Mouse (Mus musculus) heart, embryonic 13.5 days (tissue): ENCODE results near the gene Ncdn. TPM values are rescaled to one million over a fixed set of nuclear protein-coding genes. Genes with fewer than 3 reads are reported as not detected.
A peak's percentile ranks its signal among the peaks of the same experiment; 100 is the strongest.

Experiments
- ATAC-seq: fragments of 200-750 bp; cut with Nextera tagmentation; 2 replicates; pipeline ENCODE4 v1.8.0; 2017; ENCODE audit warnings: moderate TSS enrichment; ENCODE audit not compliant: insufficient number of reproducible peaks, low FRiP score, low TSS enrichment; ENCODE audit errors: extremely low read depth
- H3K27ac ChIP-seq: fragments of 300-500 bp; sonication (generic); replicated peaks from 2 replicates; pipeline ENCODE4 v1.5.1; 2015; ENCODE audit warnings: moderate library complexity, mild to moderate bottlenecking, inconsistent platforms
- H3K27me3 ChIP-seq: fragments of 300-500 bp; sonication (generic); replicated peaks from 2 replicates; pipeline ENCODE4 v1.6.1; 2015; ENCODE audit warnings: mild to moderate bottlenecking, inconsistent platforms
- H3K36me3 ChIP-seq: fragments of 300-500 bp; sonication (generic); 2 replicates; pipeline ENCODE4 v1.6.1; 2015; ENCODE audit warnings: mild to moderate bottlenecking, inconsistent platforms
- H3K4me1 ChIP-seq: fragments of 300-500 bp; sonication (generic); 2 replicates; pipeline ENCODE4 v1.6.1; 2015; ENCODE audit warnings: inconsistent platforms
- H3K4me2 ChIP-seq: fragments of 300-500 bp; sonication (generic); 2 replicates; pipeline ENCODE4 v1.6.1; 2015; ENCODE audit warnings: inconsistent platforms, mild to moderate bottlenecking, moderate library complexity
- H3K4me3 ChIP-seq: fragments of 300-500 bp; sonication (generic); 2 replicates; pipeline ENCODE4 v1.5.1; 2015; ENCODE audit warnings: moderate library complexity, mild to moderate bottlenecking, inconsistent platforms
- H3K9ac ChIP-seq: fragments of 300-500 bp; sonication (generic); 2 replicates; pipeline ENCODE4 v1.6.1; 2015; ENCODE audit warnings: inconsistent platforms, mild to moderate bottlenecking, moderate library complexity
- H3K9me3 ChIP-seq: fragments of 300-500 bp; sonication (generic); 2 replicates; pipeline ENCODE4 v1.6.1; 2016; ENCODE audit warnings: inconsistent platforms
- WGBS: fragments of 180-500 bp; shearing (Covaris S2); methylation state at CpG from one replicate; pipeline ENCODE4 v1.1.7; 2015; ENCODE audit warnings: mixed read lengths; 5-methylcytosine and 5-hydroxymethylcytosine counted together
- polyA plus RNA-seq: library from polyadenylated mRNA; unstranded; fragments of >200 nt; fragmentation: Nextera tagmentation; extraction: Ambion mirVana; gene quantifications from 2 replicates; pipeline ENCODE4 v1.2.1, GENCODE M21; 2015

Ncdn gene
- polyA plus RNA-seq, 1 experiment from 2014 or later, result 23.0 TPM

DNA sequence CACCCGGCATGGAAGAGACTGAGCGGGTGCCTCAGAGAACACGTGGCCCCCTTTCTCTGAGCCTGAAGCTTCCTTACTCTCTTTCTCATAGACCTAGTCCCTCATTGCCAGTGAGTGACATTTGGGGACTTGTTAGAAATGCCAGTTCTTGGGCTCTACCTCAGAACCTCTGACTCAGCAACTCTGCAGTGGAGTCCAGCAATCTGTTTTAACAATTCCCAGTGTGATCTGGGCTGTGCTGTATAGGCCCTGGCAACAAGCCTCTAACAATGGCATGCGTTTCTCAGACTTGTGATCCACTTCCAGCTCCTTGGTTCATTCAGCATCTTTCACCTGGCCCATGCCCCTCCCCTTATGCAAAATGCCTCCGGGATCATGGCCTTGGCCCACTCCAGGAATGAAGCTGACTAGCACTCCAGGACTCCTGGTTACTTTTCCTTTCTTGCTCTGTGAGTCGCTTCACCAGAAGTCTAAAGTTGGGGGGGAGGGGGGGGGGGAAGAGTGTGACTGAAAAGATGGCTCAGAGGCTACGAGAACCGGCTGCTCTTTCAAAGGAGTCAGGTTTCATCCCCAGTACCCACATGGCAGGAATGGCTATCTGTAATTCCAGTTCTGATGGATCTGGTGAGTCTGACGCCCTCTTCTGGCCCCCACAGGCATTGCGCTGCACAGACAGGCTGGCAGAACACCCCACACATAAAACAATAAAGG, 13.1 kb downstream of the Ncdn start:
- Histone ChIP-seq H3K4me2 (no peak overlapping the region), H3K9me3 (no peaks in the 10 kb centered on the region), H3K36me3 (peaks cover 10% of the 10 kb centered on the region), H3K27ac (no peak overlapping the region), H3K4me3 (no peak overlapping the region), H3K27me3 (peaks cover 56% of the 10 kb centered on the region), H3K9ac (no peak overlapping the region), H3K4me1 (peaks cover 32% of the 10 kb centered on the region)
- no peak for ATAC-seq
- 21% methylated on average over 10 of the region's 10 CpGs for WGBS

DNA sequence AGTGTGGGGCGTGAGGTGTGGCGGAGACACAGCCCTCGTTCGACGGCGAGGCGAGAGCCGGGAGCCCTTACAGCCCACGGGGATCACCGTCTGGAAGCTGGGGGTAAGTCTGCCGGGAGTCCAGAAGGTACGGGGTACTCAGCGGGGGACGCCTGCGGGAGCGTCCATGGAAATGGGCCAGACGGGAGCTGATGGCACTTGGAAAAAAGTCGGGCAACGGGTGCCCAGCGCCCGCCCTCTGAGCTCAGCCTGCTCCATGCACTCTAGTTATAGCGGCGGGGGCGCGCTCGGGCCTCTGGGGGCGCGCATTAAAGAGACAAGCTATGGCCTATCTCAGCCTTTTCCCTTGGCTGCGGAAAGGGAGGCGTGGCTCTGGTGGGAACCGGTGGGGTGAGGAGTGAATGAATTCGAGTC, 17.2 kb downstream of the Ncdn start, which contains the start of gene Tfap2e:
Gene Tfap2e (minus strand): TSS at position 240 of the 414 bp plus-strand sequence.
- Histone ChIP-seq H3K4me2 (peak within 1 kb of the TSS; percentile 66), H3K27me3 (peaks cover 94% of the 10 kb centered on the region), H3K4me3 (peak within 1 kb of the TSS; percentile 51), H3K36me3 (no peaks in the 10 kb centered on the region), H3K27ac (no peak within 1 kb of the TSS), H3K9me3 (no peaks in the 10 kb centered on the region), H3K4me1 (peaks cover 31% of the 10 kb centered on the region), H3K9ac (peak within 1 kb of the TSS; percentile 65)
- ATAC-seq, result no peak
- WGBS, result 2% methylated on average over 32 of the region's 32 CpGs

DNA sequence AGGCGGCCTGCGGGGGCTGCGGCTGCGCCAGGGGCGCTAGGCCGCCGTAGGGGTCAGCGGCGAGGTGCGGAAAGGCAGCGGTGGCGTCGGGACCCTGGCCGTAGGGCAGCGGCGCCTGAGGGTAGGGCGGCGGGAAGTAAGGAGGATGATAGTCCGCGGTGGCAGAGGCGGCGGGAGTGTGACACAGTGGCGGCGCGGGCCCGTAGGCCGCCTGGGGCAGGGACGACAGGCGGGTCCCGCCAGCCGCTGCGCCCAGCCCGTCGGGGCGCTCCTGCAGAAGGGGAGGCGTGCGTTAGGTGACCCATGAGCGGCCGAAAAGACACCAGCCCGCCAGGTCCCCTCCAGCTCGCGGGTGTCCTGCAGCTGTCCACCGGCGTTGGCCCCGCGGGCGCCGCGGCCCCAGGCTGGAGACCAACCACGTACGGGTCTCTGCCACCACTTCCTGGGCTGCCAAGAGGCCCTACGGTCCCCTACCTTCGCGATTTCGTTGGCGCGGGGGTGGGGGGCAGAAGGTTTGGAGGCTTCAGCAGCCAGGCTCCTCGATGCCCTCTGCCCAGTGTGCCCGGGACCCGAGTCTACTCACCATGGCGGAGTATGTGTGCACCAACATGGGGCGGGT, 17.7 kb downstream of the Ncdn start:
- no peak overlapping the region for H3K27ac ChIP-seq
- peaks cover 31% of the 10 kb centered on the region for H3K4me1 ChIP-seq
- no peaks in the 10 kb centered on the region for H3K9me3 ChIP-seq
- H3K9ac ChIP-seq, result peak overlapping the region; percentile 65
- peak overlapping the region; percentile 66 for H3K4me2 ChIP-seq
- ATAC-seq, result no peak
- peaks cover 99% of the 10 kb centered on the region for H3K27me3 ChIP-seq
- WGBS, result 1% methylated on average over 50 of the region's 62 CpGs
- no peaks in the 10 kb centered on the region for H3K36me3 ChIP-seq
- H3K4me3 ChIP-seq, result peak overlapping the region; percentile 51

DNA sequence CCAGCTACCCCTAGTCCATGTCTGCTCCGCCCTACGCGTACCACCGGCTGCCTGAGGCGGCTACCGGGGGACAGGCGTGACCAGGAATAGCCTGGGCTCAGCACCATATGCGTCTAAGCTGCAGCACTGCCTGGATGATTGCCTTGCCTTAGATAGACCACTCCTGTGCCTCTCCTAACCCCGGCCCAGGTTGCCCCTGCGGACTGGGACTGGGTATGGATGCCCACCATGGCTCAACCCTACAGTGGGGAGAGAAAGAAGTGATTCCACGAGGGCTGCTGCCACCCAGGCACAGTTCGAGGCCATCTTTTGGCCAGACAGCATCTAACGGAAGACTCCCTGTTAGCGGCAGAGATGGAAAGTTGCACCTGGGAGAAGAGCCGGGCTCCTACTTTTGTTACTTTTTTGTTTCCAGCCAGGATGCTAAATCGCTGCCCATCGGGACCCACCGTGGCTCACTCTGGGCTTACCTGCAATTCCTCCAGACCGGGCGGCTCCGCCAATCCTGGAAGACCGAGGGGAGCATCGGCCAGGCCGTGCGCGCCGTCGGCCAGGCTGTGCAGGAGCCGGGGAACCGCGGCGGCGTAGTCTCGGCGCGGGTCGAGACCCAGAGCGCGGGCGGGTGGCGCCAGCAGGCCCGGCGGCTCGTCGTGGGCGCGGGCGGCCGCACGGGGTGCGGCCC, 18.4 kb downstream of the Ncdn start:
- Histone ChIP-seq H3K9me3 (no peaks in the 10 kb centered on the region), H3K4me2 (peak overlapping the region; percentile 66), H3K4me1 (peaks cover 31% of the 10 kb centered on the region), H3K27ac (no peak overlapping the region), H3K27me3 (peaks cover 100% of the 10 kb centered on the region), H3K4me3 (peak overlapping the region; percentile 51), H3K9ac (peak overlapping the region; percentile 65), H3K36me3 (no peaks in the 10 kb centered on the region)
- 2% methylated on average over 51 of the region's 51 CpGs for WGBS
- ATAC-seq, result no peak

DNA sequence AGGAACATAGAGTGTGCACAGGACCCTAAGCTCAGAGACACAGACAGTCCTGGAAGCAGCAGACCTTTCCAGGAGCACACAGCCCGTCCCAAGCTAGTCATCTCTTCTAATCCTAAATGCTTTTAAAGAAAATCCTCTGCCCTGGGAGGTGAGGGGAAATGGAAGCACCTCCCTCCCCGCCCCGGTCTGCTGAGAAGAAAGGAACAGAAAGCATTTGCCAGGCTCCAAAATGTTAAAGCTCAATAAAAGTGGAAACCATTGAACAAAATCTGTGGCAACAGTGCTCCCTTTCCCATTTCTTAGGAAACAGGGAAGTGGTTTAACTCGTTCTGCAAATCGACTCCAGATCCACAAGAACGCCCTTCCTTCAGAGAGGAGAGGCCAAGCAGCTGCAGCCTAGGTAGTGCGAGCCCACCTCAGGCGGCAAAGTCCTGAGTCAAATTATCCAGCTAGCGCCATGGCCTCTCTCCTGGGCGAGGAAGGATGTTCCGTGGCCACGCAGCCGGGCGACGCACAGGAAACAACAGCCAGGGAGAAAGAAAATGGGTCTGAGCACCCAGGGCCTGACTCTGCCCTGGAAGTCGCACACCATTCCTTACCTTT, 19.1 kb downstream of the Ncdn start:
- H3K4me3 ChIP-seq, result peak overlapping the region; percentile 51; the same call in 1 of the 2 replicates
- no peaks in the 10 kb centered on the region for H3K36me3 ChIP-seq
- H3K9me3 ChIP-seq, result no peaks in the 10 kb centered on the region
- no peak overlapping the region for H3K9ac ChIP-seq
- peaks cover 31% of the 10 kb centered on the region for H3K4me1 ChIP-seq
- peaks cover 100% of the 10 kb centered on the region for H3K27me3 ChIP-seq
- H3K27ac ChIP-seq, result no peak overlapping the region
- 3% methylated on average over 16 of the region's 16 CpGs for WGBS
- no peak for ATAC-seq
- no peak overlapping the region for H3K4me2 ChIP-seq

DNA sequence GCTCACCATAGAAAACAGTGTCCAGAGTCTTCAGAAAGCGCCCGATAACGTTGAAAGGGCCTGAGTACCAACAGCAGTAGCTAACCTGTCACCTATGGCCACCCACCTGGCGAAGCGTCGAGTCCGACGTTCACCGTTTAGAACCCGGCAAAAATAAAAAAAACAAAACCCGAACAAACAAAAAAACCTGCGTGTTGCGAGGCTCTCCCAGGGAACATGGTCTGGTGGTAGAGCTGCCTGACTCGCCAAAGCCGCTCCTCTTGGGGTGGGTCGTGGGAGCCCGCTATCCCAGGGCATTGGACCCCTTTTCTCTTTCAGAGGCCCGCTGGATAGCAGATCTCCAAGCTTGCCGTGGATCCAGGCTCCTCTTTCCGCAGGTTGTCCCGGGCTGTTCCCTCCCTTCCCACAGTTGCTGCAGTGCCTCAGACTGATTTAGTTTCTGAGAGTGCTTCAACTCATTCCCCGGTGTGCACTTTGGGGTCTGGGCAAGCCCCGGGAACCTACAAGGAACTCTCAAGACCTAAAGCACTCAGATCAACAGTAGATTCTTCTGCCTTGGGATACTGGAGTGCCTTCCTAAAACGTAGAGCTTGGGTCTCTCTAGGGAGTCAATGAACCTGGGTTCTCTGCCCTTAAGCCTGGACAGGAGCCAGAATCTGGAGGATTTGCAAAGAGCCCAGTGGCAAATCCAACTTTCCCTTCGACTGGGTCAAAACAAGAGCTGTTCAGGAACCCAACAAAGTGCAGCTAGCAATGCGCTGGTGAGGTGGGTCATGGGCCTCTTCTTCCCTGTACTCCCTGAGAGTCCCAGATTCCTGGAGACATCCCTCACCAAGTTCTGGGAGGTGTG, 20.5 kb downstream of the Ncdn start:
- Histone ChIP-seq H3K27ac (no peak overlapping the region), H3K9ac (0 out of 2 replicates have a peak overlapping the region, but pooled peaks have one; percentile 14), H3K9me3 (no peaks in the 10 kb centered on the region), H3K4me1 (peaks cover 31% of the 10 kb centered on the region), H3K36me3 (no peaks in the 10 kb centered on the region), H3K4me2 (peak overlapping the region; percentile 46), H3K27me3 (peaks cover 93% of the 10 kb centered on the region), H3K4me3 (peak overlapping the region; percentile 25)
- no peak for ATAC-seq
- 8% methylated on average over 26 of the region's 26 CpGs for WGBS

DNA sequence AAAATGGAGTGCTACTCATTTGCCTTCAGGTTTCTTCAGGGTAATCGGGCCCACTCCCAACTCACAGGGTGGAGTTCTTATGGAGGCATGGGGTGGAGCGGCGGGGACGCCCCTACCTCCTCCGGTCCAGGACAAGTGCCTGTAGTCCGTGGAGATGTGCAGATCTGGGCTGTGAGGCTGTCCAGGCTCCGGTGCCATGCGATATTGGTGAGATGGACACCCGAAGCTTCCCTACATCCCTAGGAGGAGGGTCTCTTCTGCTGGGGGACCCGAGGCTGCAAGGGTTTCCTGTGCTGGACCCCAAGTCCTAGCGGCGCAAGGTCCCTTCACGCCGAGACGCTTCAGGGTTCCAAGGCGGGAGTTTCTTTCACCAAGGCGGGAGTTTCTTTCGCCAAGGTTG, 21.1 kb downstream of the Ncdn start:
- no peaks in the 10 kb centered on the region for H3K36me3 ChIP-seq
- peaks cover 87% of the 10 kb centered on the region for H3K27me3 ChIP-seq
- H3K9ac ChIP-seq, result 0 out of 2 replicates have a peak overlapping the region, but pooled peaks have one; percentile 14
- no peak overlapping the region for H3K27ac ChIP-seq
- no peaks in the 10 kb centered on the region for H3K9me3 ChIP-seq
- H3K4me3 ChIP-seq, result peak overlapping the region; percentile 25
- H3K4me1 ChIP-seq, result peaks cover 31% of the 10 kb centered on the region
- no peak for ATAC-seq
- H3K4me2 ChIP-seq, result peak overlapping the region; percentile 46
- WGBS, result 3% methylated on average over 18 of the region's 18 CpGs

DNA sequence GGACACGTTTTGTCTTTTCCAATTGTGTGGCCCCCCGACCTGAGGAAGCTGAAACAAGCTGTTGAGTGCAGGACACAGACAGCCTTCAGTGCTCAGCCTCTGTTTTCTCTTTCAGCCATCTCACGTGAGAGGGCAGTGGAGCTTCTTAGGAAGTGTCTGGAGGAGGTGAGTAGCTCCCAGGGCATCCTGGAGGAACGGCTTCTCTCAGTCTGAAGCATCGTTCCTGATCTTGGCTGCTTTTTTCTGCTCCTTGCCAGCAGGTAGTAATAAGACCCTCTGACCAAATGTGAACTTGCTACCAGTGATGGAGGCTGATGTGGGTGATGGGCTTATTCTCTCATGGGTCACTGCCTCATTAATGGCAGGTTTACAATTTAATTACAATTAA, 45.8 kb downstream of the Ncdn start:
- Histone ChIP-seq H3K27me3 (no peaks in the 10 kb centered on the region), H3K36me3 (peaks cover 92% of the 10 kb centered on the region), H3K4me3 (no peak overlapping the region), H3K9ac (no peak overlapping the region), H3K27ac (no peak overlapping the region), H3K4me2 (no peak overlapping the region), H3K9me3 (no peaks in the 10 kb centered on the region), H3K4me1 (no peaks in the 10 kb centered on the region)
- no peak for ATAC-seq
- WGBS, result 77% methylated on average over 5 of the region's 5 CpGs

DNA sequence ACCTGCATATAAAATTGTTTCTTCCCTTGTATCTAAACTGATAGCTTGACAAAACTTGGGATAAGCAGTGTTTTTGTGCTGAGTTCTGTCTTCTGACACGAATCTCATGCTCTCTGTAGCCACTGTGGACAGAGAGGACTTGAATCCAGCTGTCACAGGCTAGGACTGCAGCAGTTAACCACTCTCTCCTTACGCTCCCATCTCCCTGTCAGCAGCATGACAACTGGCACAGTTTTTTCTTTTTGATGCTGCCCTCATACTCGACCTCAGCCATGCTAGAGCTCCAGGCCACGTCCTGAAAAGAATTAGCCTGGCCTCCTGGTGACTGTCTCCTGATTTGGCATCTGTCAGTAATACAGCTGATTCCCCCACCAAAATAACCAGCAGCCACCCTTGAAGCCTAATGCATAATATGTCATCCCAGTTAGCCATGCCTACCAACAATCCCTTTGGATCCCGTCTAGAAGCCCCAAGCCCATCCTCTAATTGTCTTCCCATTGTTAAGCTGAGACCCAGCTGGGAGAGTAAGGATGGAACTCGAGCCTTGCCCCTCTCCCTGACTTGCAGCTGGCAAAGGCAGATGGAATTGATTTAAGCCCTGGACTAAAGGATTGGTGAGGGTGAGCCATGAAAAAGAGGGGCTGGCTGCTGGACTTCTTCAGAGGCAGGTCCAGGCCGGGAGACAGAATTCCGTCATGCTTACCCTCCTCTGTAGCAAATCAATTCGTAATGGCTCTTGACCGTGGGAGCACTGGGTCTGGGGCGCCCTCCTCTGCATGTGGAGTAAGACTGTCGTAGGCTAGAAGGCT, 46.4 kb downstream of the Ncdn start:
- WGBS, result 77% methylated on average over 12 of the region's 12 CpGs
- Histone ChIP-seq H3K4me2 (no peak overlapping the region), H3K4me1 (no peaks in the 10 kb centered on the region), H3K4me3 (no peak overlapping the region), H3K27ac (no peak overlapping the region), H3K9me3 (no peaks in the 10 kb centered on the region), H3K9ac (no peak overlapping the region), H3K36me3 (peaks cover 92% of the 10 kb centered on the region), H3K27me3 (no peaks in the 10 kb centered on the region)
- ATAC-seq, result no peak

DNA sequence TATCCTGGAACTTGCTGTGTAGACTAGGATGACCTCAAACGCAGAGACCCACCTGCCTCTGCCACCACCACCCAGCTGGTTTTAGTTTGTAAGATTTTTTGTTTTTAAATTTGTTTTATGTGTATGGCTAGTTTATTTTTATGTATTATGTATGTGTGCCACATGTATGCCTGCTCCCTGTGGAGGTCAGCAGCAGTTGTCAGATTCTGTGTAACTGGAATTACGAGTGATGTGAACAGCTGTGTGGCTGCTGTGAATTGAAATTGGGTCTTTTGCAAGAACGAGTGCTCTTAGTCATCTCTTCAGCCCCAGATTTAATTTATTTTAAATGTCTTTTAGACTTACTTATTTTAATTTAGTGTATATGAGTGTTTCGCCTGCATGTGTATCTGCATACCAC, 56.3 kb downstream of the Ncdn start:
- no peaks in the 10 kb centered on the region for H3K4me1 ChIP-seq
- WGBS, result 93% methylated on average over 4 of the region's 4 CpGs
- no peak overlapping the region for H3K4me2 ChIP-seq
- H3K9me3 ChIP-seq, result no peaks in the 10 kb centered on the region
- no peak overlapping the region for H3K4me3 ChIP-seq
- H3K9ac ChIP-seq, result no peak overlapping the region
- H3K36me3 ChIP-seq, result peaks cover 70% of the 10 kb centered on the region
- no peak for ATAC-seq
- no peak overlapping the region for H3K27ac ChIP-seq
- no peaks in the 10 kb centered on the region for H3K27me3 ChIP-seq
